Mouse (Mus musculus): ENCODE data around the gene Dnah14. TPM values are rescaled to one million over a fixed set of nuclear protein-coding genes. Genes with fewer than 3 reads are reported as not detected.
"Not testable (repeated sequence)": the region's sequence is repeated elsewhere in the genome, so short reads cannot be mapped to it uniquely, and the experiment has no call there.

Dnah14 gene
- total RNA-seq, 2 experiments from 2014 or later, result 0.69 to 1.3 TPM

DNA sequence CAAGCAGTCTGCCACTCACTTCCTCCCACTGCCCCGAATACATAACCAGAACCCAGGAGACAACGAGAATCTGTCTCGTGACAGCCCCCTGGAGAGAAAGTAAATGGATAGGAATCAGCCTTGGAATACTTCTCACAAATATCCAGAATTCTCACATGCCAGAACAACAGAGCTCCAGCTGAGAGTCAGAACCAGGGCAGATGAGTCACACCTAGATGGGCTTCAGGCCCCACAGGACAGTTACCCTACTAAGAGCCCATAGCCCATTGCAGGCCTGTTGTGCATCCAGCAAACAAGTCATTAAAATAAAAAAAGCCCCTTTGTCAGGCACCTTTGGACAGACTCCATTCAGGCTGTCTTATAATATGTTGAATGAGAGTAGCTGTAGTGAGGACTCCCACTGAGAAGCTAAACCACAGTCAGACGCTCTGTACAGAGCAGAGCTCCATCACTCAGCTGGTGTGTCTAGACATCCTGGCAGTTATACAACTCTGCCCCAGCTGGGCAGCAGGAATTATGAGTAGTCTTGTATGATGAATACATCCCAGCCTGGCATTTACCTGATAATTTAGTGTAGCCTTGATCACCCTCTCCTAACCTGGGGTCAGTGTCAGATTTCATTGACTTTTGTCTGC lies 166.0 kb downstream of the Dnah14 start:
- no peak for DNase-seq (ENCODE audit: low spot score in 2 of 2)
- intact Hi-C loops (cut with DNase I), result no loop called here

DNA sequence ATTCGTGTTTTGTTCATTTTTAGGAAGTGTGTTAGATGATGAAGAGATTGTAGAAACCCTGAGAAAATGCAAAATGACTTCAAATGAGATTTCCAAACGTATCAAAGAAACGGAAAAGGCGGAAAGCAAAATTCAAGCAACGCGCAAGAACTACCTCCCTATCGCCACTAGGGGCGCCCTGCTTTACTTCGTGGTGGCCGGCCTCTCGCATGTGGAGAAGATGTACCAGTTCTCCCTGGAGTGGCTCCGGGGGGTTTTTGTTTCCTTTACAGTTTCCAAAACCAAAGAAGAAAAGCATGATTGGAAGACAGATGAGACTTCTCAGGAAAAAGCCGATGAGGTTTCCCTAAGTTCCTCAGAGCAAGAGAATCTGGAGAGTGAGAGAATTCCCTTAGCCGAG lies 193.0 kb downstream of the Dnah14 start:
- intact Hi-C loops (cut with DNase I), result no loop called here
- no peak for DNase-seq (ENCODE audit: low spot score in 2 of 2)

DNA sequence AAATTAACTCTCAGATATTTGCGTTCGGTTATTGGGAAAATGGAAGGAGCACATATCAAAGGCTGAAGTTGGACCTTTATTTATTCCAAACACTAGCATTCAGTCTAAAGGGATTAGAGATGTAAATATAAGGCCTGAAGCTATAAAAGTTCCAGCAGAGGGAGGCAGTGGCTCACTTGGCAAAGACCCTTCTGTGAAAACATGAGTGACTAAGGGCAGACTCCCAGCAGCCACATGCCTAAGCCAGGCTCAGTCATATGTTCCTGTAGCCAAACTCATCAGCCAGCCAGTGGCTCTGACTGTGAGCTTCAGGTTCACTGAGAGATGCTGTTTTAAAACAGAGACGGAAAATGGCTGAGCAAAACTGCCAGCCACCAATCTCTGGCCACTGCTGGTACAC lies 195.5 kb downstream of the Dnah14 start:
- intact Hi-C loops (cut with DNase I), result no loop called here
- no peak for DNase-seq (ENCODE audit: low spot score in 2 of 2)

DNA sequence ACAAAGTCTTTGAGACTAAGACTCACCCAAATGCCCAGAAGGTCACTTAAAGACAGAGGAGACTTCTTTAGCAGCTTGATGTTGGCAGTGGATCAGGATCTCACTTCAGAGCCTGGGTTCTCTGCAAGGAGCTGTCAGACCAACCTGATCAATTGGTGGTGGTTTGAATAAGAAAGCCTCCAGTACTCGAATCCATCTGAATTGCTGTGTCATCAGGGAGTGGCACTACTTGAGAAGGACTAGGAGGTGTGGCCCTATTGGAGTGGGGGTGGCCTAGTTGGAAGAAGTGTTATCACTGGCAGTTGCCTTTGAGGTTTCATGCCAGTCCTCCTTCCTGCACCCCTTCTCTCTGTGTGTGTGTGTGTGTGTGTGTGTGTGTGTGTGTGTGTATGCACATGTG lies 200.2 kb downstream of the Dnah14 start:
- no peak for DNase-seq (ENCODE audit: low spot score in 2 of 2)
- intact Hi-C loops (cut with DNase I), result no loop called here

DNA sequence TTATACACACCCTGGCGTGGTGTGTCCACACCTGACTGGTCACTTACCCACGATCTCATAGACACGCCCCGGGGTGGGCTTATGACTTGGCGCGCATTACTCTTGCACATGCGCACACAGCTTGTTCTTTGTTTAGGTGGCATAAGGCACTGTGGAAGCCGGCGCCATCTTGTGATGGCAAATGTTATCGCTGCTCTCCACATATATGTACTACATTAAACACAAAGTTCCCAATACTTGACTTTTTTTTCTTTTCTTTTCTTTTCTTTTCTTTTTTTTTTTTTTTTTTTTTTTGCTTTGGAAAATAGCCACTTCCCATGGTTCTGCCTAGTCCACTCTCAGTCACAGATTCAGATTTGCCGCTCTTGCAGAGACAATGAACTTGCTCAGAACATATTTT lies 206.2 kb downstream of the Dnah14 start:
- DNase-seq (ENCODE audit: low spot score in 2 of 2); intact Hi-C loops (cut with DNase I): not testable (repeated sequence)

DNA sequence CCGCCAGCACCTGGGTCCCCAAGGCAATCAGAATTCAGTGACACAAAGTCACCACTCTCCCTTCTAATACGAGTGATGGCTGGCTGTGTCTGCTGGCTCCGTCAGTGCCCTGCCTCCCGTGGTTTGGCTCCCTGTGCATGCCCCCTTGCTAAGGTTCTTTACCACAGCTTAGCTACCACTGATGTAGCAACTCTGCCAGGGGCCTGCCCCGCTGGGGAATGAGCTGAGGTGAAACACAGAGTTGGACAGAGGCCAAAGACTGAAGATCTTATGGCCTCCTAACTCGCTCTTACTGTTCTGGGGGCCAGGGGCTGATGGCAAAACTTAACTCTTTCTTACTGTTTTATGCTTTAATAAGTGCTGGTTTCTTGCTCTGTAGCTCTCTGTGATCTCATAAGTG lies 213.6 kb downstream of the Dnah14 start:
- DNase-seq (ENCODE audit: low spot score in 2 of 2), result no peak
- intact Hi-C loops (cut with DNase I), result no loop called here

DNA sequence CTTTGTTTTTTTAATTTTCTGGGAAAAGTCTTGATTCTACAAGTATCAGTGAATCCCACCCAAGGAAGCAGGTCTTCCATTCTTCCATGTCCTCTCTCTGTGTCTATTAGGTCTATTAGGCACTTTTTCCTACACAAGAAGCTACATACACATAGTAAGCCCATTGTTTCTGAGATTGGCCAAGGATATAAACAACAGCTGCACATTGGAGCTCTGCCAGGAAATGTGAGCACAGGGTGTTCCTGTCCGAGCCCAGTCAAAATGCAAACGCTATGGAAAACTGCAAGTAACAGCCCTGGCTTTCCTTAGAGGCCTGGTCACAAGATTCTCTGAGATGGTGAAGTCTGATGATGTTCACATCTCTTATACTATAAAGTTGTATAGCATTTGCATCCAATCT lies 217.2 kb downstream of the Dnah14 start:
- DNase-seq (ENCODE audit: low spot score in 2 of 2), result peak in 1 of 2 experiments; percentile 10
- intact Hi-C loops (cut with DNase I), result no loop called here

DNA sequence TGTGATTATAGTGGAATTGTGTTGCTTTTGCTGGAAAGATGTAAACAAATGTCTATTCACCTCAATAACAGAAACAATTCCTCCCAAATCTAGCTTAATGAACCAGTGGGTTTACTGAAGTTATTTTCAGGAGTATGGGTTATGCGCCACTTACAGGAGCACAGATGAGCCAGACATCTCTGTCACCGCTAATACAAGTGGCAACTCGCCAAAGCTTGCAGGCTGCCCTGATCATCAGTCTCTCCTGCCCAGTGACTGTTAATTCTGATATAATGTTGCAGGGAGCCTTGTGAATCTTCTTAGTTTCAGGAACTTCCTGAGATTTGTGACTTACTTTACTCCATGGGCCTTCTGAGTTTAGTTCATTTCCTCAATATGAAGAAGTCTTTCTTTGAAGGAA lies 223.6 kb downstream of the Dnah14 start:
- DNase-seq (ENCODE audit: low spot score in 2 of 2), result no peak
- intact Hi-C loops (cut with DNase I), result no loop called here

DNA sequence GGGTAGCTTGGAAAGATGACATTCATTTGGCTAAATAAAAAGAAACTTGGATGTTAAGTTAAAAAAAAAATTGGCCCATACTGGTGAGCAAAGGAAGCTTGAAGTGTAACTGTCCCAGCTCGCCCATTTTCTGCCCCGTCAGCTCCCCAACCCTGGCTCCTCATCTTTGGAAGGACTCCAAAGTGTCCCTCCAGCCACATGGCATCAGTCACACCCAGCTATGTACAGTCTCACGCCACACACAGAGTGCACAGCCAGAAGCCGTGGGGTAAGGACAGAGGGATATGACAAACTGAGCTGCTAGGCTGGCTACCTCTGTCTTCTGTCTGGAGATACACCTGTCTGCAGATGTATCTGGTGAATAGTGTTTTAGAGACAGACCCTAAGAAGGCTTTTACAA lies 224.3 kb downstream of the Dnah14 start:
- intact Hi-C loops (cut with DNase I), result no loop called here
- no peak for DNase-seq (ENCODE audit: low spot score in 2 of 2)

DNA sequence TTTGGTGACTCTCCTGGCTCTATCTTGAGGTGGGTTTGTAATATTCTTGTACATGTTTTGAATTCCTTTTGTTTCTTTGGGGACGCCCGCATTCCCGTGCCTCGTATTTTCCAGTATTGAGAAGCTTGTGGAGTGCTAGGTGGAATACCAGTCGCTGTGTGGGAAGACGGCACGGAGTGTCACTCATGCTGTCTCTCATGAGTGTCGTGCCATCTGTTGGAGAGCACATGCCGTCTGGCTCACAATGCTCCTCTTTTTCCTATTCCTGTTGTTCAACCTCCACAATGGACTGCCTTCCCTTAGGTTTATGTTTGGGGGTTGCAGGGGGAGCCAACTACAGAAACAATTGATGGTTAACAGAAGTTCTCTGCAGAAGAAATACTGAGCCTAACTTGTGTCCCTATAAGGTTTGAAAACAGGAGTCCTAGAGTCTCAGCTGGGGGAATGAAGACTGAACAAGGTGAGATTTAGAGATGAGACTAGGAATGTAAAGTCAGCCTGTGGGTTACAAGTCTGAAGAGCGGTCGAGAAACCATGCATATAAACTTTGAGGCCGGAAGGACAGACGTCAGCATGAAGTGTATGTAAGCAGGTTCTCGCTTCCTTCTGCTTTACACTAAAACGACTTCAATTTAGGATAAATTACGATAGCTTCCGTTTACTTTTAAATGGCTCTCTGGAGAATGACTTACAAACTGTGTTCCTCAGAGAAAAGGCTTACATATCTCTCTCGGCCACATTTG lies 235.3 kb downstream of the Dnah14 start:
- peak; percentile 7 to 8 for DNase-seq (ENCODE audit: low spot score in 2 of 2)
- intact Hi-C loops (cut with DNase I), result no loop called here

DNA sequence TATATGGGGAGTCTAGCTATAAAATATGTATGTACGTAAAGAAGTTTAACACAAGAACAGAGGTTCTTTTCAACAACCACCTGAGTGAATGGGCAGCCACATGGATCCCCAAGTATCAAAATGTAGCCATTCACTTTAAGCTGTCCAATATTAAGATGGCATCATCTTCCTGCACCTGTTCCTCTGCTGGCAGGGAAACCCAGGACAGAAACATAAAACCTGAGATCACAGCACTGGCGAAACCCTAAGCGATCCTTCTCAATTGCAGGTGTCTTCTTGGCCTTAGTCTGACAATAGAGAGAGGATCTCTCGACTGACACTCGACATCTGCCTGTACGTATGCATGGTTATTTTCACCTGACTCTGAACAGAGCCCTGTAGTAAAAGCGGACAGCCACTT lies 250.4 kb downstream of the Dnah14 start:
- intact Hi-C loops (cut with DNase I), result no loop called here
- no peak for DNase-seq (ENCODE audit: low spot score in 2 of 2)

DNA sequence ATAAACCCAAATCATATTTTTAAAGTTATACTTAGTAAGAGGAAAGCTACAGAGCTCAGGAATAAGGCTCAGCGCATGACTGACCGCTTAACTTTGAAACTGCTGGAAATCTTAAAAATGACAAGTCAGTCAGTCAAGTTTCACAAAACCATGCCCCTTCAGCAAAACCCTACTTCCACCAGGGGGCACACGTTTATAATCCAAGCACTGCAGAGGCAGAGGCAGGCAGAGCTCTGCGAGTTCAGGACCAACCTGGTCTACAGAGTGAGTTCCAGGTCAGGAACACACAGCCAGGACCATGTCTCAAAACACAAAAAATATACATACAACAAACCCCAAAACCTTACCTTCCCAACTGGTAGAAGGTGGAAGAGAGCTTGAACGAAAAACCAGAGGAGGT lies 252.0 kb downstream of the Dnah14 start:
- intact Hi-C loops (cut with DNase I), result no loop called here
- no peak for DNase-seq (ENCODE audit: low spot score in 2 of 2)

DNA sequence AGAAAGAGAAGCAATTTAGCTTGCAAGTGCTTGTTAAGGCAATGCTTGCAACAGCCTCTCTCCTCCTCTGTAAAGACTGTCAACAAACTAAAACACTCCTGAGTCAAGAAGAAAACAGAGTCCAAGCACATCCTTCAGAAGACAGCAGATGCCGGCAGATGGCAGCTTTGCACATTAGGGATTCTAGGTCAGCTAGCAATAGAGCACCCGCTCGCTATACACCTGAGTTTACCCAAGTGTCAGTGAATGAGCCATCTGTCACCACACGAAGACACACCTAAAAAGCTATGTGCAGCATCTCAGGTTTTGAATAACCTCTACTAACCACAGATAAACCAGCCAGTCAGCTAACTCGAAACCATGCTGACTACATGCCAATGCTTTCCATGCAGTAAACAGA lies 256.4 kb downstream of the Dnah14 start:
- intact Hi-C loops (cut with DNase I), result no loop called here
- DNase-seq (ENCODE audit: low spot score in 2 of 2), result peak in 1 of 2 experiments; percentile 11

DNA sequence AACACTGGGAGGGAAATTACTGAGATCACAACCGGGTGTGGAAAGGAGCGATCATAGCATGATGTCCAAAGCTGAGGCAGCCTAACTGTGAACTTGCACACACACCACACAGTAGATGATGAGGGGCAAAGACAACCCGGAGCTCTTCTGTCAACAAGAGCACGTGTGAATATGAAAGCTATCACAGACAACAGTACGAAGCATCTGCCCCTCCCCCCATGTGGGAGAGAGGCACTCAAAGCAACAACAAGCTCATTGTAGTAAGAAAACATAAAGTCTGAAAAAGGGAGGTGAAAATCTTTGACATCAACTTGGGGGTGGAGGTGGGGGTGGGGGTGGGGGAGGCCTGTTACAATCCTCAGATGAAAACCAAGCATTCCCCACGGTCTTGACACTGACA lies 256.8 kb downstream of the Dnah14 start:
- intact Hi-C loops (cut with DNase I), result no loop called here
- DNase-seq (ENCODE audit: low spot score in 2 of 2), result no peak

DNA sequence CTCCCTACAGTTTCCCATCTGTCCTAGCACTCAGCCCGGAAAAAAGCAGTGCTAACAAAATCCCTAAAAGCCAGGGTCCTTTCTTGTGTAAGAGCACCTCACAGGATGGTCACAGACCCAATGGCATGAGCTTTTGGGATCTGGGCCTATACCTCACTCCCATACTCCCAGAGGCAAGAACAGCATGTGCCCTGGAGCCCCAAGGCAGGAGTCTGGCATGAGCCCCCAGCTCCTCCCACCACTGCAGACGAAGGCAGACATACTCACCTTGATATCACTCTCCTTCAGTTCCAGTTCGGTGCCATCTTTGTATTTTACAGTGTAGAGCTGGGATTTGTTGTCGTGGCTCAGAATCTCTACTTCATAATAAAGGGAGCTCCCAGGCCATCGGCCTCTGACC lies 261.8 kb downstream of the Dnah14 start:
- intact Hi-C loops (cut with DNase I), result no loop called here
- no peak for DNase-seq (ENCODE audit: low spot score in 2 of 2)

DNA sequence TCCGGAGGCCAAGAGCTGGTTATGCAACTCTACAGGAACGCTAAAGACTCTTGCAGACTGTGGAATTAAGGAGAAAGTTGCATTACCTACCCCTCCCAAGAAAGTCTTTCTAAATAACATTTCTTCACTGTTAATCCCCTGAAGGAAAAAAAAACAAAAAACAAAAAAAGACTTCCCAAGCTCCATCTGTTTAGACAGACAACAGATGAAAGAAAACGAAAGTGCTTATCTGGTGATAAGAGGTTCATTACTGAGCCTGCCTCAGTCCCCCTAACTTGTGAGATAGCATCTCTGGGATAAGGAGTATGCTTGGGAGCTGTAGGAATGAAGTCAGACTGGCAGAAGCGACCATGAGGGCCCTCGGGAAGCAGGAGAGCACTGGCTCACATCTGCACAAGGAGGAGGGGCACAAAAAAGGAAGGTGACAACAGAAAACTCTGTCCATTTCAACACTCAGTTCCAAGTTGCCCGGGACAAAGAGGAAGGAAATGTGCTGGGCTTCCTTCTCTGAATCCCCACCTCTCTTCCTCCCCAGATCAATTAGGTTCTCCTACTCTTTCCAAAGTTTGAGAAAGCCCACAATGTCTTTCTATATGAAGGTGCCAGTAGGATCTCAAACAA lies 263.5 kb downstream of the Dnah14 start:
- DNase-seq (ENCODE audit: low spot score in 2 of 2), result no peak
- intact Hi-C loops (cut with DNase I), result no loop called here

DNA sequence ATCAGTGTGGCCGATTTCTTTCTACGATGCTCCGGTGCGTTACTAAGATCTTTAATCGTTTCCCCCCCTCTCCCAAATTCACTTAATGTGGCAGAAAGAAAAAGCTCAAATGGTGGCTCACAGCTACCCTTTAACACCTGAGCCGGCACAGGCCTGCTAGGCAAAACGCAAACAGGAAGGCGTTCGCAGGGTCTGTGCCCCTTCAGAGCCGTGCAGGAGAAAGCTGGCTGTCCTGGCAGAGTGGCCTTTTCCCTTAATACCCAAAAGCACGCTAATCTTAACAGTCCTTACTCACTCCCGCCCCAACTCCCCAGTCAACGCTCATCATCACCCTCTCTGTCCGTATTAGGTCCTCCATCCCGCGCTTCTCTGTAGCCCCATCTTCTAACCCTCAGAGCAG lies 265.0 kb downstream of the Dnah14 start:
- peak in 1 of 2 experiments; percentile 35 for DNase-seq (ENCODE audit: low spot score in 2 of 2)
- intact Hi-C loops (cut with DNase I), result no loop called here

DNA sequence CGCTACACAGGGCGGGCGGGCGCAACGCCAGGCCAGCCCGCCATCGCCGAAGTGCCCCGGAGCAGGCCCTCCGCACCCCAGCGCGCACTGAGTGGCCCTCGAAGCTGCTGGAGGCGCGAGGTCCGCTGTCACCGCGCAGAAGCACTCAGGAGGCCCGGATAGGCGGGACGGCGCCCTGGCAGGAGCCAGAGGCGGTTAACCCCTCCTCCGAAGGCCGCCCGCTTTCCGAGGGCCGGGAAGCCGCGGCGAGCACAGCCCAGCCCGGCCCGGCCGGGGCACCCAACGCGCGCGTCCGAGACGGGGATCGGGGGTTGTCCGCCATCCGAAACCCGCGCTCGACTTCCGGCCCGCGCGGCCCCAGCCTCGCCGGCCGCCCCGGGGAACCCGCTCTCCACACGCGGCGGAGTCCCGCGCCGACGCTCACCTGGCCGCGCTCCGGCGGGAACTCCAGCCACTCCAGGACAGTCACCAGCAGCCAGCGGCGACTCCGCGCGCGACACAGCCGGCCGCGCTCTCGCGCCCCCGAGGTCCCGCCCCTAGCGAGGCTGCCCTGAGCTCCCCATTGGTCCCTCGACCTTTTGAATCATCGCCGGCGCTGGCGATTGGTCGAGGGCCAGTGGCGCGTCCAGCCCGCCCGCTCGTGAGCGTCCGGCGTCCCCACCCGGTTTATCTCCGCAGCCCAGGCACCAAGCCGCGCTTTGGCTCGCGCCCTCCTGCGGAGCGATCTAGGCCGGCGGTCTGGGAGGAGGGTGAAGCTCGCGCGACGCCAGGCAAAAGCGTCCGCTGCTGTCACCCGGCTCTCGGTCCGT lies 265.7 kb downstream of the Dnah14 start:
- peak; percentile 95 to 97 for DNase-seq (ENCODE audit: low spot score in 2 of 2)
- intact Hi-C loops (cut with DNase I), result no loop called here

DNA sequence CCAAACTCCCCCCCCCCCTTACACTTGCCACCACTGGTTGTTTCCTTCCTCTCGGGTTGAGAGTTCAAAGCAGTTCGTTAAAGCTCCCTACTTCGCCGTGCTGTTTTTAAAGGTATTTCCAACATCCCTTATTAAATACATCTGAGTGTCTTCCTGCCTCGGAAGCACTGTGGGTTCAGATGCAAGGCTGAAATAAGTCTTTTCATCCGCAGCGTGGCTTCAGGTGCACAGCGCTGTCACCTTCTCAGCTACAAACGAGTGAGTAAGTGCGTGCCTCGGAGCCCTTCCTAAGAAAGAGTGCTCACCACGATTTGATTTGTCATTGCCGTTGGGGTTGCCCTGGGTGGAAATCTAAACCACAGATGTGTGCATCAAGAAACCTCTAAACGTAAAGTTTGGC lies 266.4 kb downstream of the Dnah14 start, which contains the start of gene Lbr:
Lbr (minus strand) TSS at position 266 of the 400 bp plus-strand sequence.
- no peak for DNase-seq (ENCODE audit: low spot score in 2 of 2)
- intact Hi-C loops (cut with DNase I), result no loop called here

DNA sequence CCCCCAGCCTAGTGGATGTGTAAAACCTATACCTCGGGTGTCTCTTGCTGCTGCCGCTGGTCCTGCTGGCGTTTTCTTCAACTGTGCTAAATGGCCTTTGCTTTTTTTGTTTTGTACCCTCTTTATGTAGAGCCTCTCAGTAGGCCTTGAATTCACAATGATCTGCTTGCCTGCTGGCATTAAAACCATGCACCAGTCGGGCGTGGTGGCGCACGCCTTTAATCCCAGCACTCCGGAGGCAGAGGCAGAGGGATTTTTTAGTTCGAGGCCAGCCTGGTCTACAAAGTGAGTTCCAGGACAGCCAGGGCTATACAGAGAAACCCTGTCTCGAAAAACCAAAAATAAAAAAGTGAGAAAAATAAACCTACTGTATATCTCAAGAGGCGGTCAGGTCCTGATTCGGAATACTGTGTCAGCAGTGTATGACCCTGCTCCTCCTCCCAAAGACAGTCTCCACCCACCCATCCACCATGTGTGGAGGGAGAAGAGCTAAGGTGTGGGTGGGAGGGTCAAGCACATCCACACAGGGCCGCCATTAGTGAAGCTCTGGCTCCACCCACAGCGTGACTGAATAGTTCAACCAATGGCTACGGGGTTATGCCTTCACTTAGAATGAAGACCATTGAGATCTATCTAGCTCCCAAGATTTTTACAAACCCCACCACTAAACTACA lies 268.7 kb downstream of the Dnah14 start:
- DNase-seq (ENCODE audit: low spot score in 2 of 2), result no peak
- intact Hi-C loops (cut with DNase I), result no loop called here

All from left cerebral cortex, postnatal 36 days (tissue).